Mouse (Mus musculus) embryonic stem cell, embryonic (primary cell): ENCODE measurements at regions not wholly inside any gene's neighbourhood (a gene's known extent, or its start where the extent isn't known, plus 50 kb on each side); places are given as distances from the start of the nearest gene placed in this dataset.

ENCODE experiments used
- CTCF ChIA-PET, 4 experiments: fragments of 300-600 bp in 2 of 4; fragments of 350-600 bp in 2 of 4; sonication (Branson Sonifier 250); formaldehyde crosslinking; loops; one replicate each; lab custom pipeline; 2022; ENCODE audit warnings: inconsistent platforms in 2 of 4; lab: Charles Lee
- POLR2A ChIA-PET, 4 experiments: fragments of 300-600 bp in 2 of 4; fragments of 350-600 bp in 2 of 4; sonication (Branson Sonifier 250); formaldehyde crosslinking; loops; one replicate each; lab custom pipeline; 2022; ENCODE audit warnings: antibody characterized with exemption in 4 of 4, inconsistent platforms in 1 of 4; lab: Charles Lee

DNA sequence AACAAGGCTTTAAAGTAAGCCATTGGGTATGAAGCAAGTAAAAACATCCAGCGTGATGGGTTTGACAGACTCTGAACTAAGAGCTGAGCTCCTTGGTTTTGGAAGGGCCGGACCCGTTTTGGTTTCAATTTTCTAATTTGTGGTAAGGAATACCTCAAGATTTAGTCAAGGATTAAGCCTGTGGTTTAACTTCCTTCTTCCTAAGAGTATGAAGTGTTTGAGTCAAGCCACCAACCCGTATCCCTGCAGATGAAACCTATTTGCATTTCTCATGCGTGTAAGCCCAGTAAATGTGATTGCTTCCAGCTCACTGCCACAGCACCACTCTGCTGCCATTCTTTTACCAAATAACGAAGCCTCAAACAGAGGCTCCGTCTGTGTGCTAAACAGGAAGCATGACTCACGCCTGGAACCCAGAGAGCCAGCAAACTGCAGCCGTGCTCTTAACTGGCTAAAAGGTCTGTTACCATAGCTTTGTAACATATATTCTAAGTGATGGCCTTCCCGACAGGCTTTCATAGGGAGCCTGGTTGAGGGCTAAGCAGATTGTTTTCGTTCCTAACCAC, 149.7 kb downstream of the Etv1 start:
- CTCF ChIA-PET, result no interaction called here
- POLR2A ChIA-PET, result interaction anchor here in 1 of 4 experiments (0.6 kb wide), 1 partner anchor 315 kb away, joined by 3 read pairs; no protein-coding TSS in a partner anchor

DNA sequence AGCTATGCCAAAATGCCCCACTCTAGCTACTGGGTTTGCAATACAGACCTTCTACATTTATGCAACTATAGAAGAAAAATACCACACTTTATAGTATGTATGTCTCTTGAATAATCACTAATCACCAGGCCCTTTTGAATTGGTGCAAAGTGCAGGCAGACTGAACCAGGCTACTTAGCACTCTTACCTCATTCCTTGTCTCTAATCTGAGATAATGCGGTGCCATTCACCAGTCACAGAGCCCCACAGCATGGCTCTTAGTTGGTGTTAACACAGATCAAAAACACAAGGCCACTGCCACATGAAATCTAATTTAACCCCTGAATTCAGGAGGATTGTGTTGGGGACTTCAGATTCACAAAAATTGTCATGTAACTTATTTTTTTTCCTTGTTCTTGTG, 150.5 kb downstream of the Etv1 start:
- ChIA-PET POLR2A (interaction anchor here in 1 of 4 experiments (0.6 kb wide), 1 partner anchor 315 kb away, joined by 3 read pairs; no protein-coding TSS in a partner anchor), CTCF (interaction anchor here in 1 of 4 experiments (0.6 kb wide), 1 partner anchor 632 kb away, joined by 3 read pairs; no protein-coding TSS in a partner anchor)

DNA sequence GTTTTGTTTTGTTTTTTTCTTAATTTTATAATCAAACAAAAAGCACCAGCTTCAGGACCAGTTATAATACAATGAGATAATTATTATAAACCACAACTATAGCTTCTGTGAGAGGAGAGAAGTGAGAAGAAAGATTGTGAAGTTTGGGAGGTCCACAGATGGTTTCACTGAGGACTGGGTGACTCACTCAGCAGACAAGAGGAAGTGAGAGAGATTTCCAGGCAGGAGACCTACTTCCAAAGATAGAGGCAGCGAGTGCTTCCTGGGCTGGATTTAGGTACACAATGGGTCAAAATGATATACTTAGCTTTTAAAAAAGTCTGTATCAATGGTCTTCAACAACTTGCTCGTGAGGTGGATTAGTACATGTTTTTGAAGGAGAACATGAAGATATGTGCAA, 152.6 kb downstream of the Etv1 start:
- ChIA-PET CTCF (interaction anchor here in 2 of 4 experiments (0.6 to 0.7 kb wide), 2 partner anchors 129 to 151 kb away, joined by 3 to 4 read pairs; no protein-coding TSS in a partner anchor), POLR2A (no interaction called here)

DNA sequence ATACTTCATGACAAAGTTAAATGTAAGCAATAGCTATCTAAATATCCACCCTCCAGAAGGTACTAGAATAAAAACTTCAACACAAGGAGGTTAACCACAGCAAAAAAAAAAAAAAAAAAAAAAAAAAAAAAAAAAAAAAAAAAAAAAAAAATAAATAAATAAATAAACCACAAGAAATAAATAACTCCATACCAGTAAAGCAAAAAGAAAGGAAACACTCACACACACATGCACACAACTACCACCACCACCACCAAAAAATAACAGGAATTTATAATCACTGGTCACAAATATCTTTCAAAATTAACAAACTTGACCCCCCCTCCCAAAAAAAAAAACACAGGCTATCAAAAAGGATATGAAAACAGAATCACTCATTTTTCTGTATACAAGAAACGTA, 180.4 kb downstream of the Etv1 start:
- ChIA-PET POLR2A (interaction anchor here in 1 of 4 experiments (0.6 kb wide), 1 partner anchor 46 kb away, joined by 5 read pairs; no protein-coding TSS in a partner anchor), CTCF (no interaction called here)

DNA sequence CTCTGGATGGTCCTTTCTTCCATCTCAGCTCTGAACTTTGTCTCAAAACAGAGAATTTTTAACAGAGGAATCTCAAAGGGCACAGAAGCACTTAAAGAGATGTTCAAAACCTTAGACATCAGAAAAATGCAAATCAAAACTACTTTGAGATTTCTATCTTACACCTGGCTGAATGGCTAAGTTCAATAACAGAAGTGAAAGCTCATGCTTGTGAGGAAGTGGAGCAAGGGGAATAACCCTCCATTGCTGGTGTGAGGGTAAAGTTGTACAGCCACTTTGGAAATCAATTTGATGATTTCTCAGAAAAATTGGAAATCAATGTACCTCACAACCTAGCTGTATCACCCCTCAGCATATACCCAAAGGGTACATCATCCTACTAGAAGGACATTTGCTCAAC, 183.1 kb downstream of the Etv1 start:
- ChIA-PET CTCF (interaction anchor here in 1 of 4 experiments (0.6 kb wide), 1 partner anchor 387 kb away, joined by 3 read pairs; no protein-coding TSS in a partner anchor), POLR2A (no interaction called here)

DNA sequence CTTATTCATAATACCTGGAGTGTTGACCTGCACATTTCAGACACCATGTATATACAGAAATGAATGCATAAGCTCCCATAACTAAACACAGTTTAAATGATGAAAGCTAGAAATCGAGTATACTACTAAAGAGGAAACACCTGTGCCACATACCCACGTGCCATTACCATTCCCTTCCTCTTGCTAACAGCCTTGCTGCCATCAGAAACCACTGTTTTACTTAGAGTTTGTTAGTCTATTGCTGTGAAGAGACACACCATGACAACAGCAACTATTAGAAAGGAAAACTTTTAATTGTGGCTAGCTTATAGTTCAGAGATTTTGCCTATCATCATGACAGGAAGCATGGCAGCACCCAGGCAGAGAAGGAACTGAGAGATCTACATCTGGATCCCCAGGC, 191.2 kb downstream of the Etv1 start:
- ChIA-PET CTCF (no interaction called here), POLR2A (no interaction called here)

DNA sequence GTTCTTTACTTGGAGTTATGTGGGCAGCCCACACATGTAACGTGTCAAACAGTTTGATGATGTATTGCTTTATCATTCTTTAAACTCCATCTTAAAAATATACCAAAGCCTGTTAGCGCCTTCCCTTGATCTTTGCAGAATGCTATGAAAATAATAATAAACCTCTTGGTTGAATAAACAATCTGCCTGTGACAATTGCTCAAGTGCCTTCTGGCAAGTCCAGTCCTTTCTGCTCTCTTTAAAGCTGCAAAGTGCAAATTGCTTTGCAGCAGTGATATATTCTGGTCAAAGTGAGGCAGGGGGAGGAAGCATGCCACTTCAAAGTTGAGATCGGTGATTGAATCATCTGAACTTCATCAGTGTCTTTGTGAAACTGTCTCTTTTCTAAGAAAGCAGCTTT, 193.0 kb downstream of the Etv1 start:
- ChIA-PET POLR2A (no interaction called here), CTCF (no interaction called here)

DNA sequence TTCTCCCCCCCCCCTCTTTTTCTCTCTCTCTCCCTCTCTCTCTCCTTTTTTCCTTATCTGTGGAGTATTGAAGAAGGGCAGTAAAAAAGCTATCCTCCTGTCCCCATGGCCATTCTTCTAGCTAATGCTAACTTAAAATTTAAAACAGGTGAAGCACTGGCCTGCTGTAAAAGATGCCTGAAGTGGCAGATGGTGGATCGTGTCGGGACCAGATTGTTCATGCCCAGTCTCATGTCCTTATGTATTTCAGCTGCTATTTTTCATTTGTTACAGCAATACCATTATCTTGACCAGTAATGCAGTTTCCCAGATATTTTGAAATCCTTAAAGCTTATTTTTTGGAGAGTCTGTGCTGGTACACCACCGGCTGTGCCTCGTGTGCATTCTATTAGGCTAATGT, 196.3 kb downstream of the Etv1 start:
- CTCF ChIA-PET, result no interaction called here
- POLR2A ChIA-PET, result interaction anchor here in 1 of 4 experiments (0.6 kb wide), 1 partner anchor 56 kb away, joined by 4 read pairs; no protein-coding TSS in a partner anchor

DNA sequence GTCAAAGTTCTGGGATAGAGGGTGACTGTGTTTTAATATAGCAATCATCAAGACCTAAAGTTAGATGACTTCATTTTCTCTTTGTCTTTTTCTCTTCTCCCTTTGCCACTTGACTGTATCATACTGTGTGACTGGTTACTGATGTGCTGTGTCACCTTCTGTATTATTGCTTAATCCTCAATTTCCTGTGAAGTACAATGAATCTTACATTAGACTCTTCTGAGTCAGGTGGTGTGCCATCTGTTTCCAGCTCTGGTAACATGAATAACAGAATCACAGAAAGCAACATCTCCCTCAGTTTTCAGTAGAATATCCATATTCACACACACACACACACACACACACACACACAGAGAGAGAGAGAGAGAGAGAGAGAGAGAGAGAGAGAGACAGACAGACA, 203.2 kb downstream of the Etv1 start:
- POLR2A ChIA-PET, result no interaction called here

DNA sequence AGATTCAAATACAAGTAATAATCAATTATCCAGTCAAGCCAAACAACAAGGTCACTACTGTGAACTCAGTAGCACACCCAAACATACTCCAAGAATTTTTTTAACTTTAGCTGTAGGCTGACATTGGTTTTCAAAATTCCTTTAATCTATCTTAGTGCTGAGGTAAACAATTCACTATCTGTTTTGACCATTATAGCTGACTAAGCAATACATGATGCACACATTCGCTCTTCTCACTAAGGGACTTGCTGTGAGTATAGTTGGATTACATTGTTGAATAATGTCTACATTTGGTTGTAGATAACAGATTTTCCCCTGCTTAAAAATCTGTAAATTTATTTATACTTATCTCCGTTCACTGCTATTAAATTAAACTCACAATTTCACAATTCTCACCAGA, 206.7 kb downstream of the Etv1 start:
- CTCF ChIA-PET, result no interaction called here
- POLR2A ChIA-PET, result no interaction called here

More for the DNA sequence above, 203.2 kb downstream of the Etv1 start:
- CTCF ChIA-PET, result no interaction called here

DNA sequence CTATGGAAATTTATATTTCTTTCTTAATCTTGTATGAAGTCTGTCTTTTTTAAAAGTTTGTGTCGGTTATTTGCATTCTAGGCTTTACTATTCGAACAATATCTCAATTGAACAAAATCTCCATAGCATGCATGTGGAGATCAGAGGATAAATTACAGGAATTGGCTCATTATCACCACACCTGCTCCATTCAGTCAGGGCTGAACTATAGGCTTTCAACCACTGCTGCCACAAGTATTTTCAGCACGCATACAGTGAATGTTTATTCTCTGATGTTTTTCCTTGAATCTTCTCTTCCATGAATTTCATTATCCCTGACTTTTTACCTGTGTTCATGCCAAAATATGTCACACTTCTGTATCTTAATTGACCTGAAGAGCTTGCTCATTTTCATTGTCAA, 207.2 kb downstream of the Etv1 start:
- ChIA-PET CTCF (no interaction called here), POLR2A (no interaction called here)

DNA sequence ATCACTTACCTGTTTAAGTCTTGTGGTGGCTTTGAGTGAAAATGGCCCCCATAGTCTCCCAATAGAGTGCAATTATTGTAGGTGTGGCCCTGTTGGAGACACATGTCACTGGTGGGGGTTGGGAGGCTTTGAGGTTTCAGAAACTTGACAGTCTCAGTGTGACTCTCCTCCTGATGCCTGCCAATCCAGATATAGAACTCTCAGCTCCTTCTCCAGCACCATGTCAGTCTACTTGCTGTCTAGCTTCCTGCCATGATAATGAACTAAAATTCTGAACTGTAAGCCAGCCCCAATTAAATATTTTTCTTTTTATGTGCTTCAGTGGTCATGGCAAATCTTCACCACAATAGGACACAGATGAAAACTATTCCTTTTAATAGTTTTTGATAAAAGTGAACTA, 208.1 kb downstream of the Etv1 start:
- CTCF ChIA-PET, result no interaction called here
- POLR2A ChIA-PET, result no interaction called here

DNA sequence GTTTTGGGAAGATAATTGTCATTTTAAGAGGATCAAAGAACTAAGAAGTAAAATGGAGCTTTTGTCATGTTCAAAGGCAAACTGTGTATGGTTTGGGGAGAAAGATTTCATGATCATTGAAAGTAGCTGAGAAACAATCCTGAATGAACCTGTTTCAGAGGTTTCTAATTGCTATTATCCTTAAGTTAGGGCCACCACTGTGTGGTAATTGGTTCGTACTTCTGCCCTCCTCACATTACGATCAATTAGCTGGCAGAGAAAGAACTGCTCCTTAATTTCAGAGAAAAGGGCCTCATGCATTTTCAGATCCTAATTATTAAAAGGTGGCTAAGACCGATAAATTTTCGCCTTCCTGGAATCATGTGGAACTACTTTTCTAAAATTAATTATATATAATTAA, 208.6 kb downstream of the Etv1 start:
- ChIA-PET CTCF (no interaction called here), POLR2A (no interaction called here)

DNA sequence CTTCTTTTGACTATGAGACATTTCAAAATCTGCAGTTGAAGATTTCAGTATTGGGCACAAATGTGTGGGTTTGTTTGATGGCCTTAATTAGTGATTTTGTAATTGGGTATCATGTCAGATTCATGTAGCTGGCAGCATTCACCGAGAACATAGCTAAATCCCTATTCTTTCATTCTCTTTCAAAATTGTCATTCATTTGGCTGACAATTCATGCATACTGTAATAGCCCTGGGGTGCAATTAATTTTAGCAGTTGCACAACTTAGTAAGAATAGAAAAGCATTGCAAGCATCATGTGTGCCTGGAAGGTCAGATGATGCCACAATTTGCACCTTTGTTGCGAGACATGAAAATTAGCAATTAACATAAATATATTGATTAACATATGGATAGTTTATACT, 248.0 kb downstream of the Etv1 start:
- CTCF ChIA-PET, result no interaction called here
- POLR2A ChIA-PET, result no interaction called here

DNA sequence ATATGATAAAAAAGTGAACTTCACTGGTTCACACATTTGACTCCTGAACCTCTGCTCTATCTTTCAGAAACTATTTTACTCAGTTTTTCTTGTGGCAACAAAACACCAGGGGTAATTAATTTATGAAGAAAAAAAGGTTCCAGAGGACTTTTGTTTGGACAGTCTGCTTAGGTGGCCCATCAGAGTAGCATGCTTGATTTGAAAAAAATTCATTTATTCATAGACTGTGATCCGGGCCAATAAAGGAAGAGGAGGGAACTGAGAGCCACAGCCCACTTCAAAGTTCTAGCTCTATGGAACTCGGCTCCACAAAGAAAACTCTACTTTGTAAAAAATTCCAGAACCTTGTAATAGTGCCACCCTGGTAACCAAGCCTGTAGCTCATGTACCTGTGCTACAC, 248.8 kb downstream of the Etv1 start:
- CTCF ChIA-PET, result no interaction called here
- POLR2A ChIA-PET, result no interaction called here

DNA sequence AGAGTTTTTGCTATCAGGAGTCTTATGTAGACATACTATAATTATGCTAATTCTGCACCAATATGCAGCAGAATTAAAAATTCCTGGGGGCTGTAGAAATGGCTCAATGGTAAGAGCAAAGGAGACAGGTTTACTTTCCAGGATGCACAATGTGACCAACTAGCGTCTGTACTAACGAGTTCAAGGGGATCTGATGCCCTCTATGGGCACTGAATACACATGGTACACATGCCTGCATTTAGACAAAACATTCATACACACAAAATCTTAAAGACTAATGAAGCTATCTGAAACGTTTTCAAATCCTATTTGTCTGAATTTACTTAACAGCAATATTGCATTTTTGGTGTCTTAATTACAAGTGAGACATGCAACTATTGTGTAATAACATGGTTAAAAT, 254.8 kb downstream of the Etv1 start:
- ChIA-PET CTCF (no interaction called here), POLR2A (no interaction called here)

DNA sequence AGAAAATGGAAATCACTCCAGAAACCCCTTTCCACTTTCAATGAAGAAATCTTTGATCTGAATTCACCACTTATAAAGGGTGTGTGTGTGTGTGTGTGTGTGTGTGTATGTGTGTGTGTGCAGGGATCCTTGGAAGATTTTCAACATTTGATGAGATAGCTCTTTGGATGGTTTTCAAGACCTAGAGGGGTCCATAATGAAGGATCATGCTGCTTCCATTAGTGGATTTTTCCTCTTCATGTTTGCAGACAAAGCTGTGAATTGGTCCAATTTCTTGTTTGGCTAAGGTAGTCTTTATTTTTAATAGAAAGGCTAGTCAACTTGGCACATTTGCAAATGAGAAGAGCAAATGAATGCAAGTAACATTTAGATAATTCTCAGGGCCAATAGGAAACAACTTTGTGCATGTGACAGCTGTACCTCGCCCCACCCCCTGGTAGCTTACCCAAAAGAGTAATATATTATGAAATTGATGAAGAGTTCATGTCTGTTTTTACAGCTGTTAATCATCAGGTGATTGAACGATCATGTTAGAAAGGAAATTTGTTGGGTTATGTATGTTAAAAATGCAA, 257.4 kb downstream of the Etv1 start:
- ChIA-PET CTCF (no interaction called here), POLR2A (no interaction called here)

DNA sequence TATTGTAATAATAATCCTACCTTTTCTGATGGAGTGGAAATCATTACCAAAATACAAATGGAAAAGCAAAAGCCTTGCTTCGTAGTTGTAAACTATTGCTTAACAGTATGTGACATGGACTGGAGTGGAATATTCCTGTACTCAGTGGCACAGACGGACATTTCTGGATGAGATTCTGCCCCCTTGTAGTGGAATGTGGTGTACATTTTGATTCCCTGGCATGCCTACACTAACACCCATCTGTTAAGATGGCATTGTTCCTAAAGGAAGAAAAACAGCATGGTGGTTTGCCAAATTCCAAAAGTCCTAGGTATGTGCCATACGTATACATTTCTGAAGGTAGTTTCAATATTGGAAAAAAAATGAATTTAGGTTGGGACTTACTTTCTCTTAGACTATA, 258.9 kb downstream of the Etv1 start:
- ChIA-PET CTCF (no interaction called here), POLR2A (interaction anchor here in 1 of 4 experiments (0.6 kb wide), 1 partner anchor 1819 kb away, joined by 3 read pairs; no protein-coding TSS in a partner anchor)

DNA sequence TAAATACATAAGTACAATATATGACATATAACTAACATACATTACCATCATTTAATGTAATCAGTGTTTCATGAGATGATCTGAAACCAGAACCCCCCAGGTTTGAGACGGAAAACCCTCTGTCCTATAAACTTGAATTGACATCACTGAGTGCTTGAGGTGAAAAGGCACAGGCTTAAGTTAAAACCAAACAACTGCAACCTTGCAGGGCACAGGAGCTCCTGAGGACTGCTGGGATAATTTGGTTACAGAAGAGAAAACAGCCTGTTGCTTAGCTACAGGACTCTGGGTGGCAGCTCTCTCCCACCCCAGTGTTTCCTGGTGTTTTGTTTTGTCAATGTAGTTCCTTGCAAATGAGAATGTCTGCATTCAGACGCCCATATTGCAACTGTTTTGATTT, 259.5 kb downstream of the Etv1 start:
- CTCF ChIA-PET, result no interaction called here
- POLR2A ChIA-PET, result interaction anchor here in 1 of 4 experiments (0.6 kb wide), 1 partner anchor 1819 kb away, joined by 3 read pairs; no protein-coding TSS in a partner anchor

DNA sequence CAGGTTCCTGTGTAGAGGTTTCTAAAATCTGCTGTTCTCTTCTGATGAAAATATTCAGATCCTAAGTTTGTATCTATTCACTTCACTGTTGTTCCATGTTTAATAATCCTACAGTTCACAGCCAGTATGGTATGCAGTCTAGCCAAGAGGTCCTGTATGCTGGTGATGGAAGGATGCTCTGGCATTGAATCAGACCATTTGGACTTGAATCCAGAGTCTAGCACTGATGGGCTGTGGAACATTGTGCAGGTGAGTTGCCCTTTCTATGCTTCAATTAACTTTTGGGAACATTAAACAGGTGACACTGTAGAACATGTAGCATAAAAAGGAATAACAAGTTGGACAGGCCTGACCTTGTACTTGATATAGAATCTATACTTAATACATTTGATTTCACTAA, 267.9 kb downstream of the Etv1 start:
- POLR2A ChIA-PET, result no interaction called here
- CTCF ChIA-PET, result no interaction called here

DNA sequence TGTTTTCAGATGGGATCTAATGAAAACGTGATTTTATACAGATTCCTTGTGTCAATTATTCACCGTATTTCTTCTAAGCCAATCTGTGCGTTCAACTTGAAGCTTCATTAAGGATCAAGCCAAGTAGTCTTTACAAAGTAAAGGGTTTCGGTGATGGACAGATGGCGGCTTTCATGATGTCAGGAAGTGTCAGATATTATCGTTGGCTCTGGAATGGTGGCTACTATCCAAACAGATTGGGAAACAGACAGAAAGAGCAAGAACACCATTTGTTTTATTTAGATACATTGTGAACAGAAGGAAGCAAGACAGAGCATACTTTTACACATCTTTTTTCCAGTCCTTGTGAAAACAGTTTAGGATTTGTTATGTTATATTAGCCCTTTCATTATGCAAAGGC, 269.3 kb downstream of the Etv1 start:
- POLR2A ChIA-PET, result no interaction called here
- CTCF ChIA-PET, result no interaction called here
